Comparison of ENCODE assay signal across 30 mouse cellular contexts in genomic region chr15:16326327-16326726, GRCm38 (mm10).
"Had no signal": no experiment of that assay in that cellular context is flagged by ENCODE, and none has a peak within 500 bp of the region (broad histone marks: within the 10 kb centered on the region; RNA-seq: fewer than 3 reads in every experiment).

No protein-coding gene starts in this region.

- H3K27me3 ChIP-seq: heart, embryonic 12.5 days; heart, embryonic 13.5 days; heart, embryonic 15.5 days; hindbrain, embryonic 12.5 days; hindbrain, embryonic 13.5 days; hindbrain, embryonic 15.5 days; intestine, embryonic 15.5 days; kidney, embryonic 15.5 days had no signal

- H3K36me3 ChIP-seq: heart, embryonic 12.5 days; heart, embryonic 13.5 days; heart, embryonic 15.5 days; hindbrain, embryonic 10.5 days; hindbrain, embryonic 12.5 days; hindbrain, embryonic 13.5 days; hindbrain, embryonic 15.5 days; intestine, embryonic 15.5 days; kidney, embryonic 15.5 days had no signal

- DNase-seq: heart, postnatal 10 days; heart, postnatal 14 days; heart, postnatal 36 days; heart, postnatal 4 days; kidney, adult 11 months; kidney, adult 18-20 months; kidney, adult 2 months; kidney, adult 8-10 months; kidney, adult 9 months; kidney, postnatal 10 days; kidney, postnatal 14 days; kidney, postnatal 25 days; kidney, postnatal 36 days; kidney, postnatal 4 days; layer of hippocampus, adult 9-11 months; layer of hippocampus, postnatal 36 days had no signal

- H3K4me1 ChIP-seq: heart, embryonic 12.5 days; heart, embryonic 13.5 days; heart, embryonic 15.5 days; hindbrain, embryonic 10.5 days; hindbrain, embryonic 12.5 days; hindbrain, embryonic 13.5 days; hindbrain, embryonic 15.5 days; intestine, embryonic 15.5 days; kidney, embryonic 15.5 days had no signal

- H3K9ac ChIP-seq: heart, embryonic 12.5 days; heart, embryonic 13.5 days; heart, embryonic 15.5 days; hindbrain, embryonic 12.5 days; hindbrain, embryonic 13.5 days; hindbrain, embryonic 14.5 days; hindbrain, embryonic 15.5 days; intestine, embryonic 15.5 days; kidney, embryonic 15.5 days had no signal

- H3K9me3 ChIP-seq: heart, embryonic 12.5 days; heart, embryonic 13.5 days; heart, embryonic 15.5 days; hindbrain, embryonic 10.5 days; hindbrain, embryonic 12.5 days; hindbrain, embryonic 13.5 days; hindbrain, embryonic 15.5 days; intestine, embryonic 15.5 days; kidney, embryonic 15.5 days had no signal

- H3K4me3 ChIP-seq: heart, embryonic 12.5 days; heart, embryonic 13.5 days; heart, embryonic 15.5 days; hindbrain, embryonic 10.5 days; hindbrain, embryonic 12.5 days; hindbrain, embryonic 13.5 days; hindbrain, embryonic 15.5 days; intestine, embryonic 15.5 days; kidney, embryonic 15.5 days; layer of hippocampus, adult 2 months; left cerebral cortex, adult 2 months had no signal

- H3K27ac ChIP-seq: heart, embryonic 13.5 days; heart, embryonic 15.5 days; hindbrain, embryonic 10.5 days; hindbrain, embryonic 12.5 days; hindbrain, embryonic 13.5 days; hindbrain, embryonic 14.5 days; hindbrain, embryonic 15.5 days; hindbrain, postnatal 0 days; intestine, embryonic 15.5 days; kidney, embryonic 15.5 days; kidney, postnatal 0 days; layer of hippocampus, adult 2 months; left cerebral cortex, adult 2 months had no signal
